Mouse (Mus musculus) small intestine, adult 2 months (tissue): ENCODE results near the gene Nkd2.

Experiments
- CTCF ChIP-seq: fragments of 200-500 bp; IDR thresholded peaks from 2 replicates; pipeline ENCODE4 v1.5.1; 2012; ENCODE audit warnings: low read depth, mild to moderate bottlenecking, control low read depth, inconsistent platforms, low read length, moderate library complexity, mixed read lengths; ENCODE audit not compliant: insufficient replicate concordance, insufficient read length; ENCODE audit errors: extremely low read depth
- POLR2A ChIP-seq: fragments of 200-500 bp; IDR thresholded peaks from 2 replicates; pipeline ENCODE4 v1.6.1; 2012; ENCODE audit warnings: low read depth, mild to moderate bottlenecking, control low read depth, inconsistent platforms, low read length, moderate library complexity

GRCm38 (mm10) chr13:73846589-73847464 lies 604 bp downstream of the Nkd2 start:
- TF ChIP-seq CTCF: no peak
- no peak for TF ChIP-seq POLR2A
